Mouse (Mus musculus): ENCODE results near the gene Hoxd4. TPM values are rescaled to one million over a fixed set of nuclear protein-coding genes. Genes with fewer than 3 reads are reported as not detected.

Gene Hoxd4
- polyA plus RNA-seq, 1 experiment from 2014 or later, result not detected

GRCm38 (mm10) chr2:74731799-74732512 is 20.2 kb downstream of the Hoxd4 start:
- Histone ChIP-seq H3K27ac (ENCODE audit: low read length) (no peak overlapping the region), H3K27me3 (ENCODE audit: control insufficient read depth, insufficient read depth, low read depth, low read length) (peaks cover 95% of the 10 kb centered on the region), H3K4me3 (ENCODE audit: low read depth, low read length) (no peak overlapping the region), H3K9ac (ENCODE audit: low read depth, low read length) (no peak overlapping the region), H3K9me3 (replicated peaks; ENCODE audit: control insufficient read depth, low read length) (no peaks in the 10 kb centered on the region), H3K4me1 (ENCODE audit: control insufficient read depth, low read depth, low read length) (no peaks in the 10 kb centered on the region), H3K4me2 (ENCODE audit: low read depth, low read length) (no peak overlapping the region), H3K36me3 (ENCODE audit: control insufficient read depth, insufficient read depth) (no peaks in the 10 kb centered on the region)
- ATAC-seq (ENCODE audit: low read depth), result no peak
- 13% methylated on average over 9 of the region's 9 CpGs for WGBS (ENCODE audit: insufficient replicate concordance)

- no peak overlapping the region for H3K4me2 ChIP-seq (ENCODE audit: low read depth, low read length)
- H3K36me3 ChIP-seq (ENCODE audit: control insufficient read depth, insufficient read depth), result no peaks in the 10 kb centered on the region
- H3K4me3 ChIP-seq (ENCODE audit: low read depth, low read length), result no peak overlapping the region
- H3K9ac ChIP-seq (ENCODE audit: low read depth, low read length), result no peak overlapping the region
- no peak overlapping the region for H3K27ac ChIP-seq (ENCODE audit: low read length)
- no peaks in the 10 kb centered on the region for H3K4me1 ChIP-seq (ENCODE audit: control insufficient read depth, low read depth, low read length)
- H3K27me3 ChIP-seq (ENCODE audit: control insufficient read depth, insufficient read depth, low read depth, low read length), result peaks cover 95% of the 10 kb centered on the region
- H3K9me3 ChIP-seq (replicated peaks; ENCODE audit: control insufficient read depth, low read length), result no peaks in the 10 kb centered on the region
- ATAC-seq (ENCODE audit: low read depth), result no peak
- WGBS (ENCODE audit: insufficient replicate concordance), result 4% methylated on average over 52 of the region's 52 CpGs
Measured at GRCm38 (mm10) chr2:74732513-74733316, 21.0 kb downstream of the Hoxd4 start.

GRCm38 (mm10) chr2:74733317-74733661 is 21.6 kb downstream of the Hoxd4 start:
- no peaks in the 10 kb centered on the region for H3K36me3 ChIP-seq (ENCODE audit: control insufficient read depth, insufficient read depth)
- no peak overlapping the region for H3K4me3 ChIP-seq (ENCODE audit: low read depth, low read length)
- H3K27me3 ChIP-seq (ENCODE audit: control insufficient read depth, insufficient read depth, low read depth, low read length), result peaks cover 95% of the 10 kb centered on the region
- H3K9ac ChIP-seq (ENCODE audit: low read depth, low read length), result no peak overlapping the region
- no peak overlapping the region for H3K27ac ChIP-seq (ENCODE audit: low read length)
- ATAC-seq (ENCODE audit: low read depth), result no peak
- H3K4me2 ChIP-seq (ENCODE audit: low read depth, low read length), result no peak overlapping the region
- H3K9me3 ChIP-seq (replicated peaks; ENCODE audit: control insufficient read depth, low read length), result no peaks in the 10 kb centered on the region
- H3K4me1 ChIP-seq (ENCODE audit: control insufficient read depth, low read depth, low read length), result no peaks in the 10 kb centered on the region
- under 1% methylated on average over 16 of the region's 16 CpGs for WGBS (ENCODE audit: insufficient replicate concordance)

- Histone ChIP-seq H3K9ac (ENCODE audit: low read depth, low read length) (no peak overlapping the region), H3K9me3 (replicated peaks; ENCODE audit: control insufficient read depth, low read length) (no peaks in the 10 kb centered on the region), H3K4me3 (ENCODE audit: low read depth, low read length) (no peak overlapping the region), H3K27me3 (ENCODE audit: control insufficient read depth, insufficient read depth, low read depth, low read length) (peaks cover 95% of the 10 kb centered on the region), H3K4me1 (ENCODE audit: control insufficient read depth, low read depth, low read length) (no peaks in the 10 kb centered on the region), H3K36me3 (ENCODE audit: control insufficient read depth, insufficient read depth) (no peaks in the 10 kb centered on the region), H3K4me2 (ENCODE audit: low read depth, low read length) (no peak overlapping the region), H3K27ac (ENCODE audit: low read length) (no peak overlapping the region)
- no peak for ATAC-seq (ENCODE audit: low read depth)
- 4% methylated on average over 6 of the region's 6 CpGs for WGBS (ENCODE audit: insufficient replicate concordance)
Measured at GRCm38 (mm10) chr2:74733765-74734164, 22.0 kb downstream of the Hoxd4 start.

GRCm38 (mm10) chr2:74734451-74734850 is 22.7 kb downstream of the Hoxd4 start:
- no peaks in the 10 kb centered on the region for H3K9me3 ChIP-seq (replicated peaks; ENCODE audit: control insufficient read depth, low read length)
- H3K27me3 ChIP-seq (ENCODE audit: control insufficient read depth, insufficient read depth, low read depth, low read length), result peaks cover 96% of the 10 kb centered on the region
- H3K27ac ChIP-seq (ENCODE audit: low read length), result no peak overlapping the region
- WGBS (ENCODE audit: insufficient replicate concordance), result 6% methylated on average over 13 of the region's 13 CpGs
- no peak overlapping the region for H3K4me2 ChIP-seq (ENCODE audit: low read depth, low read length)
- H3K36me3 ChIP-seq (ENCODE audit: control insufficient read depth, insufficient read depth), result no peaks in the 10 kb centered on the region
- ATAC-seq (ENCODE audit: low read depth), result no peak
- H3K4me3 ChIP-seq (ENCODE audit: low read depth, low read length), result no peak overlapping the region
- H3K4me1 ChIP-seq (ENCODE audit: control insufficient read depth, low read depth, low read length), result no peaks in the 10 kb centered on the region
- H3K9ac ChIP-seq (ENCODE audit: low read depth, low read length), result no peak overlapping the region

- H3K4me2 ChIP-seq (ENCODE audit: low read depth, low read length), result no peak overlapping the region
Measured at GRCm38 (mm10) chr2:74734996-74735811, 23.5 kb downstream of the Hoxd4 start.

GRCm38 (mm10) chr2:74735851-74736687 is 24.3 kb downstream of the Hoxd4 start:
- ATAC-seq (ENCODE audit: low read depth), result no peak
- H3K4me1 ChIP-seq (ENCODE audit: control insufficient read depth, low read depth, low read length), result no peaks in the 10 kb centered on the region
- H3K27ac ChIP-seq (ENCODE audit: low read length), result no peak overlapping the region
- no peaks in the 10 kb centered on the region for H3K9me3 ChIP-seq (replicated peaks; ENCODE audit: control insufficient read depth, low read length)
- H3K36me3 ChIP-seq (ENCODE audit: control insufficient read depth, insufficient read depth), result no peaks in the 10 kb centered on the region
- WGBS (ENCODE audit: insufficient replicate concordance), result 3% methylated on average over 42 of the region's 42 CpGs
- no peak overlapping the region for H3K9ac ChIP-seq (ENCODE audit: low read depth, low read length)
- peaks cover 98% of the 10 kb centered on the region for H3K27me3 ChIP-seq (ENCODE audit: control insufficient read depth, insufficient read depth, low read depth, low read length)
- no peak overlapping the region for H3K4me3 ChIP-seq (ENCODE audit: low read depth, low read length)
- H3K4me2 ChIP-seq (ENCODE audit: low read depth, low read length), result no peak overlapping the region

More at GRCm38 (mm10) chr2:74734996-74735811, 23.5 kb downstream of the Hoxd4 start:
- Histone ChIP-seq H3K27ac (ENCODE audit: low read length) (no peak overlapping the region), H3K27me3 (ENCODE audit: control insufficient read depth, insufficient read depth, low read depth, low read length) (peaks cover 99% of the 10 kb centered on the region), H3K36me3 (ENCODE audit: control insufficient read depth, insufficient read depth) (no peaks in the 10 kb centered on the region), H3K4me3 (ENCODE audit: low read depth, low read length) (no peak overlapping the region), H3K4me1 (ENCODE audit: control insufficient read depth, low read depth, low read length) (no peaks in the 10 kb centered on the region), H3K9ac (ENCODE audit: low read depth, low read length) (no peak overlapping the region), H3K9me3 (replicated peaks; ENCODE audit: control insufficient read depth, low read length) (no peaks in the 10 kb centered on the region)
- ATAC-seq (ENCODE audit: low read depth), result no peak
- WGBS (ENCODE audit: insufficient replicate concordance), result 9% methylated on average over 27 of the region's 27 CpGs

GRCm38 (mm10) chr2:74736688-74737577 is 25.2 kb downstream of the Hoxd4 start:
- H3K4me2 ChIP-seq (ENCODE audit: low read depth, low read length), result no peak overlapping the region
- H3K4me3 ChIP-seq (ENCODE audit: low read depth, low read length), result no peak overlapping the region
- ATAC-seq (ENCODE audit: low read depth), result no peak
- H3K27me3 ChIP-seq (ENCODE audit: control insufficient read depth, insufficient read depth, low read depth, low read length), result peaks cover 98% of the 10 kb centered on the region
- no peaks in the 10 kb centered on the region for H3K9me3 ChIP-seq (replicated peaks; ENCODE audit: control insufficient read depth, low read length)
- H3K4me1 ChIP-seq (ENCODE audit: control insufficient read depth, low read depth, low read length), result no peaks in the 10 kb centered on the region
- WGBS (ENCODE audit: insufficient replicate concordance), result 11% methylated on average over 15 of the region's 15 CpGs
- no peak overlapping the region for H3K27ac ChIP-seq (ENCODE audit: low read length)
- H3K9ac ChIP-seq (ENCODE audit: low read depth, low read length), result no peak overlapping the region
- H3K36me3 ChIP-seq (ENCODE audit: control insufficient read depth, insufficient read depth), result no peaks in the 10 kb centered on the region
